Comparison of ENCODE assay signal across 22 mouse cellular contexts in genomic region chr2:38547793-38548517, GRCm38 (mm10). TPM values are rescaled to one million over a fixed set of nuclear protein-coding genes. Genes with fewer than 3 reads are reported as not detected.
A peak's percentile ranks its signal among the peaks of the same experiment; 100 is the strongest.
DNase-seq lines count a peak whose midpoint lies in the region; ATAC-seq and TF ChIP-seq lines count a peak whose summit lies in the region.
"Had no signal": no experiment of that assay in that cellular context is flagged by ENCODE, and none has a peak within 500 bp of the region (broad histone marks: within the 10 kb centered on the region; RNA-seq: fewer than 3 reads in every experiment).

No protein-coding gene starts in this region.

- ATAC-seq in forebrain, embryonic 15.5 days (replicated peaks) = no peak
- ATAC-seq in forebrain, postnatal 0 days = no peak
- ATAC-seq: intestine, embryonic 15.5 days had no signal

- H3K4me2 ChIP-seq in forebrain, embryonic 15.5 days (replicated peaks) = no peak overlapping the region
- no peak overlapping the region for H3K4me2 ChIP-seq in forebrain, postnatal 0 days (ENCODE audit: low read depth)
- H3K4me2 ChIP-seq: intestine, embryonic 15.5 days; liver, embryonic 12.5 days; lung, embryonic 14.5 days; neural tube, embryonic 12.5 days had no signal

- TF ChIP-seq CTCF in forebrain, postnatal 0 days (IDR thresholded peaks at IDR 0.05; ENCODE audit: low read depth) = no peak

- no peak overlapping the region for H3K9ac ChIP-seq in forebrain, embryonic 15.5 days (replicated peaks)
- no peak overlapping the region for H3K9ac ChIP-seq in forebrain, postnatal 0 days
- H3K9ac ChIP-seq: intestine, embryonic 15.5 days; liver, embryonic 12.5 days; lung, embryonic 14.5 days; neural tube, embryonic 12.5 days had no signal

- H3K36me3 ChIP-seq in forebrain, embryonic 15.5 days = no peaks in the 10 kb centered on the region
- no peaks in the 10 kb centered on the region for H3K36me3 ChIP-seq in forebrain, postnatal 0 days (ENCODE audit: insufficient read depth)
- peaks cover 26% of the 10 kb centered on the region for H3K36me3 ChIP-seq in embryonic facial prominence, embryonic 10.5 days (replicated peaks)
- H3K36me3 ChIP-seq: neural tube, embryonic 12.5 days had no signal

- 62% methylated on average over 11 of the region's 11 CpGs for WGBS in forebrain, embryonic 15.5 days
- 56% methylated on average over 11 of the region's 11 CpGs for WGBS in forebrain, postnatal 0 days
- 59% methylated on average over 11 of the region's 11 CpGs for WGBS in embryonic facial prominence, embryonic 10.5 days

- H3K27me3 ChIP-seq in forebrain, embryonic 15.5 days = no peaks in the 10 kb centered on the region
- no peaks in the 10 kb centered on the region for H3K27me3 ChIP-seq in forebrain, postnatal 0 days (ENCODE audit: insufficient read depth, low read length)
- no peaks in the 10 kb centered on the region for H3K27me3 ChIP-seq in embryonic facial prominence, embryonic 10.5 days (replicated peaks; ENCODE audit: low read depth, poor library complexity, severe bottlenecking)
- H3K27me3 ChIP-seq: intestine, embryonic 15.5 days; neural tube, embryonic 12.5 days had no signal

- no peak for DNase-seq in forebrain, postnatal 0 days
- peak; percentile 35 for DNase-seq in thymus, postnatal 0 days (ENCODE audit: low spot score)
- DNase-seq in thymus, postnatal 36 days = no peak
- DNase-seq in embryonic facial prominence, embryonic 10.5 days (ENCODE audit: low spot score) = no peak
- no peak for DNase-seq in liver
- no peak for DNase-seq in urinary bladder, postnatal 10 days (ENCODE audit: low spot score)
- DNase-seq in urinary bladder, postnatal 25 days (ENCODE audit: low spot score) = no peak
- DNase-seq: adrenal gland, postnatal 10 days; cerebellum, adult 18-20 months; cerebellum, postnatal 36 days; gastrocnemius, postnatal 36 days; heart, postnatal 14 days had no signal

- no peak overlapping the region for H3K4me3 ChIP-seq in forebrain, embryonic 15.5 days
- H3K4me3 ChIP-seq in forebrain, postnatal 0 days (ENCODE audit: low read depth, low read length) = no peak overlapping the region
- H3K4me3 ChIP-seq in embryonic facial prominence, embryonic 10.5 days = no peak overlapping the region
- H3K4me3 ChIP-seq: erythroblast, embryonic 14.5 days; intestine, embryonic 15.5 days; layer of hippocampus, adult 2 months; limb, embryonic 10.5 days; liver, embryonic 12.5 days; neural tube, embryonic 12.5 days had no signal

- no peaks in the 10 kb centered on the region for H3K9me3 ChIP-seq in forebrain, embryonic 15.5 days
- H3K9me3 ChIP-seq in forebrain, postnatal 0 days (ENCODE audit: low read length) = no peaks in the 10 kb centered on the region
- H3K9me3 ChIP-seq in embryonic facial prominence, embryonic 10.5 days = no peaks in the 10 kb centered on the region
- H3K9me3 ChIP-seq: intestine, embryonic 15.5 days; limb, embryonic 10.5 days; liver, embryonic 12.5 days; neural tube, embryonic 12.5 days had no signal

- H3K27ac ChIP-seq in forebrain, embryonic 15.5 days (replicated peaks) = 0 out of 2 replicates have a peak overlapping the region, but pooled peaks have one; percentile 17
- H3K27ac ChIP-seq in forebrain, postnatal 0 days (ENCODE audit: low read depth, low read length) = no peak overlapping the region
- H3K27ac ChIP-seq in embryonic facial prominence, embryonic 10.5 days (replicated peaks) = peak overlapping the region; percentile 66; the same call in 1 of the 2 replicates
- H3K27ac ChIP-seq: intestine, embryonic 15.5 days; kidney, postnatal 0 days; layer of hippocampus, adult 2 months; limb, embryonic 10.5 days; liver, embryonic 12.5 days; macrophage; neural tube, embryonic 12.5 days had no signal

- peaks cover 35% of the 10 kb centered on the region for H3K4me1 ChIP-seq in forebrain, embryonic 15.5 days
- no peaks in the 10 kb centered on the region for H3K4me1 ChIP-seq in forebrain, postnatal 0 days (ENCODE audit: insufficient read depth)
- peaks cover 48% of the 10 kb centered on the region for H3K4me1 ChIP-seq in embryonic facial prominence, embryonic 10.5 days

RNA-seq across cellular contexts. Expression of gene Nek6, which starts 36.5 kb away (rescaled TPM):
- 90.0 and 110 TPM in 2 replicates for polyA plus RNA-seq in forebrain, embryonic 15.5 days (2015; fragmentation: Nextera tagmentation; extraction: Ambion mirVana)
- 19.7 and 21.0 TPM in 2 replicates for total RNA-seq in forebrain, postnatal 0 days (2014; rRNA removed)
- 59.6 and 69.3 TPM in 2 replicates for polyA plus RNA-seq in forebrain, postnatal 0 days (2015; fragmentation: Nextera tagmentation; extraction: Ambion mirVana)
- polyA plus RNA-seq in thymus, postnatal 0 days (2015; fragmentation: Nextera tagmentation; extraction: Ambion mirVana) = 13.4 and 14.5 TPM in 2 replicates
- 85.4 and 85.8 TPM in 2 replicates for polyA plus RNA-seq in embryonic facial prominence, embryonic 10.5 days (2016; fragmentation: Nextera tagmentation; extraction: Ambion mirVana)
